Mouse (Mus musculus) hindbrain, embryonic 16.5 days (tissue): ENCODE measurements around the gene Ccdc34. TPM values are rescaled to one million over a fixed set of nuclear protein-coding genes. Genes with fewer than 3 reads are reported as not detected.

Experiments used
- ATAC-seq: fragments of 200-750 bp; cut with Nextera tagmentation; 2 replicates; pipeline ENCODE4 v1.8.0; 2017; ENCODE audit warnings: moderate TSS enrichment, moderate library complexity
- H3K27ac ChIP-seq: fragments of 300-500 bp; sonication (generic); 2 replicates; pipeline ENCODE4 v1.5.1; 2014; ENCODE audit warnings: low read depth, mild to moderate bottlenecking, control low read depth, low read length, moderate library complexity
- H3K27me3 ChIP-seq: fragments of 300-500 bp; sonication (generic); replicated peaks from 2 replicates; pipeline ENCODE4 v1.6.1; 2014; ENCODE audit warnings: low read length; ENCODE audit not compliant: control insufficient read depth, insufficient read depth
- H3K36me3 ChIP-seq: fragments of 300-500 bp; sonication (generic); 2 replicates; pipeline ENCODE4 v1.6.1; 2014; ENCODE audit warnings: mild to moderate bottlenecking, low read length, moderate library complexity, mixed read lengths; ENCODE audit not compliant: control insufficient read depth, insufficient read depth
- H3K4me1 ChIP-seq: fragments of 300-500 bp; sonication (generic); 2 replicates; pipeline ENCODE4 v1.6.1; 2014; ENCODE audit warnings: low read depth, low read length; ENCODE audit not compliant: control insufficient read depth, insufficient read depth
- H3K4me2 ChIP-seq: fragments of 300-500 bp; sonication (generic); 2 replicates; pipeline ENCODE4 v1.6.1; 2014; ENCODE audit warnings: mild to moderate bottlenecking, low read length, control low read depth, moderate library complexity
- H3K4me3 ChIP-seq: fragments of 300-500 bp; sonication (generic); 2 replicates; pipeline ENCODE4 v1.5.1; 2014; ENCODE audit warnings: mild to moderate bottlenecking, low read length, control low read depth, moderate library complexity
- H3K9ac ChIP-seq: fragments of 300-500 bp; sonication (generic); 2 replicates; pipeline ENCODE4 v1.6.1; 2014; ENCODE audit warnings: low read depth, mild to moderate bottlenecking, control low read depth, low read length, moderate library complexity
- H3K9me3 ChIP-seq: fragments of 300-500 bp; sonication (generic); 2 replicates; pipeline ENCODE4 v1.6.1; 2014; ENCODE audit warnings: mild to moderate bottlenecking, low read length, moderate library complexity; ENCODE audit not compliant: control insufficient read depth
- WGBS: fragments of 180-500 bp; shearing (Covaris S2); extraction: QIAGEN DNeasy Blood & Tissue Kit; methylation state at CpG from one replicate; pipeline ENCODE4 v1.1.7; 2014; 5-methylcytosine and 5-hydroxymethylcytosine counted together
- polyA plus RNA-seq: library from polyadenylated mRNA; unstranded; fragments of >200 nt; fragmentation: Nextera tagmentation; extraction: Ambion mirVana; gene quantifications from 2 replicates; pipeline ENCODE4 v1.2.1, GENCODE M21; 2015

Gene Ccdc34
- polyA plus RNA-seq, 1 experiment from 2014 or later = 27.7 TPM

DNA sequence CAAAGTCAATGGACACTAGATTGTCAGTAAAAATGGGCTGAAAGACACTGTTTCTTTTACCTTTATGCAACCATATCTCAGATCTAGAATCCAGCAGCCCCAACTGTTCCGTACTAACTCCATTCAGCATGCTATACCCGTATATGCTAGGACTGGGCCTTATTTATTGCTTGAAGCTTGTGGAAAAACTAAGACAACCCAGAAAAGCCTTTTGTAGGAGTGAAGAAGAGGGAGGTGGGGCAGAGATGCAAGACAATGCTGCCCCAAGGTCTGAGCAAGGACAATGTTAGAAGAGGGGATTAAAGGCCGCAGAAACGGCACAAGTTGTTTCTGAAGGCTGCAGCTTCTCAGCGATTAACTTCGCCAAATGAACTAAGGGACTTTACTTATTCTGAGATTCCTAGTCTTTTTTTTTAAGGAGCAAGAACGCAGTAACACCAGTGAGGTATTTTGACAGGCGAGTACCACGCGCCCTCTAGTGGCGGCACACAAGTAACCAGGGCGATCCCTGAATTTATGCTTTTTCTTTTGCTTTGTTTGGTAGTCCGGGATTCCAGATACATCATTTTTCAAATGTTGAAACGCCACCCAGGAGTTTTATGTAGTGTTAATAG, 187.2 kb downstream of the Ccdc34 start:
- peak; percentile 70; the same call in 1 of the 2 replicates for ATAC-seq
- Histone ChIP-seq H3K36me3 (no peaks in the 10 kb centered on the region), H3K9me3 (no peaks in the 10 kb centered on the region), H3K9ac (0 out of 2 replicates have a peak overlapping the region, but pooled peaks have one; percentile 41), H3K27ac (no peak overlapping the region), H3K4me2 (peak overlapping the region; percentile 41), H3K4me3 (no peak overlapping the region), H3K27me3 (no peaks in the 10 kb centered on the region), H3K4me1 (no peaks in the 10 kb centered on the region)
- 13% methylated on average over 14 of the region's 14 CpGs for WGBS

DNA sequence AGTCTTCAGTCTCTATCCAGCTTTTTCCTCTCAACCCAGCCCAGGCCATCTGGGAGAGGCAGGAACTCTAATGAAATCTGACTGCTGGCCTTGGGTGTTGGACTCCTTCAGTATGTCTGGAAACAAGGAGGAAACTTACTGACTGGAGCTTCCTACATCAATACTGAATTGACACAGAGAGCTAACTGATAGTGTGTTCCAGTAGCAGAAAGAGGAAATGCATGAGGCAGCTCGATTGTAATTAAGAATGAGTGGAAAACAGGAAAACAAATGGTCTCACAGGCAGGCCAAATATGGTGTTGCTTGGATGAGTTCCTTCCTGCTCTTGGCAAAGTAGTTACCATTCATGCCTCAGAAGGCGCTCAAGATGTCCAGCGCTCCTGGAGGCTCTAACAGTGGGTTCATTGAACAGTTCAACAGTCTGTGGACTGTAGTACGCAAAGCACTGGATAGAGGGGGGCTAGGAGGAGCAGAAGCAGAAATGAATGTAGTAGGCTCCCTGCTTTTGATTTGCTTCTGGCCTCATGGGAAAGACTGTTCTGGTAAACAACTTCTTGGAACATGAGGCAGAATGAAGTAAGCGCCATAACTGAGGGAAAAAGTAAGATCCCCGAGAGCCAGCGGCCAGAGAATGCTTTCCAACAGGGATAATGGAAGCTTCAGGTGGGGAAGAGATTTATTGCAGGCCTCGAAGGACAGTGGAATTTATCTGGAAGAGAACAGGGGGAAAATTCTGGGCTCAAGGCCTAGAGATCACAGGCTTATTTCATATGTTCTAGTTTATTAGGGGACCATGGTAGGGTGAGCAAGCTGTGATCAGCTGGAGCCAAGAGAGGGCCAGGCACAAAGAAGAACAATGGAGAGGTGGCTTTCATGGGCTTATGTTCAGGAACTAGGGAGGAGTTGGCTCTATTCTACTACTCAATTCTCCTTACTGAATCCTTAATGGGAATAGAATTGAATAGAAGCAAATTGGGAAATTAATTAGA, 193.2 kb downstream of the Ccdc34 start:
- 79% methylated on average over 8 of the region's 8 CpGs for WGBS
- Histone ChIP-seq H3K4me1 (no peaks in the 10 kb centered on the region), H3K4me2 (no peak overlapping the region), H3K9ac (no peak overlapping the region), H3K27me3 (no peaks in the 10 kb centered on the region), H3K27ac (peak overlapping the region; percentile 48), H3K9me3 (no peaks in the 10 kb centered on the region), H3K36me3 (no peaks in the 10 kb centered on the region), H3K4me3 (no peak overlapping the region)
- peak; percentile 97 for ATAC-seq

DNA sequence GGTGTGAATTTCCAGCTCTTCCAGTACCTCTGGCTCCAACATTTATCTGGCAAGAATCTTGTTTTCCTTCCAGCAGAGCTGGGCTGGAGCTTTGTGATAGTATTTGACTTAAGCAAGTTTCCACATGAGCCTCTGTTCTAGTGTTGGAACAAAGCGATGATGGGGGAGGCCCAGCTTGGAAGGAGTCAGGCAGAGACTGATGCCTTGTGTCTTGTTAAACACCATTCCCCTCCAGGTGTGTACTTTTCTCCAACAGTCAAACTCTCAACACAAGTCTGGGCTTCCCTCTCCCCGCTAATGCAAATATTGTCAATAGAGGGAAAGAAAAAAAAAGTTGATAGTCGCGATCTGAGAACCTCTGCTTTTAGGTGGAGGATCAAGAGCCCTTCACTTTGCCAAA, 196.7 kb downstream of the Ccdc34 start:
- Histone ChIP-seq H3K9me3 (no peaks in the 10 kb centered on the region), H3K36me3 (no peaks in the 10 kb centered on the region), H3K27ac (no peak overlapping the region), H3K4me3 (no peak overlapping the region), H3K9ac (no peak overlapping the region), H3K27me3 (no peaks in the 10 kb centered on the region), H3K4me1 (no peaks in the 10 kb centered on the region), H3K4me2 (no peak overlapping the region)
- ATAC-seq = no peak
- WGBS = 84% methylated on average over 4 of the region's 4 CpGs

DNA sequence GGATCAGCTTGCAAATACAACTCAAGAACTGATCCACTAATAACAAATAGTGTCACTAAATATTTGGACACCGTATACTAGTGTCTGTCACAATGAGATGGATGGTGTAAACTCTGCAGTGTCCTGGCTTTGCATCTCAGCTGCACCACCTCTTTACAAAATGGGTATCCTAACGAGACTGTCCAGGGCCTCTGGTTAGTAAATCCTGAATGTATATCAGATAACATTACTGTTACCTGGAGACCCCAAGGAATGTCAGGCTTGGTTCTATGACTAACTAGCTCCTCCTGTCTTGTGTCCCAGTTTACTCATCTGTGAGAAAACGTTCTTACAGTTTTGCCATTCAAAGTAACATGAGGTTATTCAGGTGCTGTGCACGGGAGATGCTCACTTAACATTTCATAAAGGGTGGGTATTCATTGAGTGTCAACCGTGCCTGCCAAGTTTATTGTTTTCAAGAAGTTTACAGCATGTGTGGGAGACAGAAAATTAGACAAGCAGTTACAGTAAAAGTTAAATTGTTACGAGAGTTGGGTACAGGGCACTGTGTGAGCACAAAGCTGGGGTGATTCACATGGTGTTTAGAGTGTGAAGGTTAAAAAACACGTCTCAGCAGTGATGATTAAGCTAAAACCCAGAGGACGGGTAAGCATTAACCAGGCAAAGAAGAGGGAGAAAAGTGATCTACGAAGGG, 197.5 kb downstream of the Ccdc34 start:
- no peak for ATAC-seq
- H3K4me1 ChIP-seq = no peaks in the 10 kb centered on the region
- no peak overlapping the region for H3K9ac ChIP-seq
- no peak overlapping the region for H3K4me2 ChIP-seq
- 56% methylated on average over 9 of the region's 9 CpGs for WGBS
- H3K9me3 ChIP-seq = no peaks in the 10 kb centered on the region
- H3K4me3 ChIP-seq = no peak overlapping the region
- H3K27me3 ChIP-seq = no peaks in the 10 kb centered on the region
- no peaks in the 10 kb centered on the region for H3K36me3 ChIP-seq
- no peak overlapping the region for H3K27ac ChIP-seq

DNA sequence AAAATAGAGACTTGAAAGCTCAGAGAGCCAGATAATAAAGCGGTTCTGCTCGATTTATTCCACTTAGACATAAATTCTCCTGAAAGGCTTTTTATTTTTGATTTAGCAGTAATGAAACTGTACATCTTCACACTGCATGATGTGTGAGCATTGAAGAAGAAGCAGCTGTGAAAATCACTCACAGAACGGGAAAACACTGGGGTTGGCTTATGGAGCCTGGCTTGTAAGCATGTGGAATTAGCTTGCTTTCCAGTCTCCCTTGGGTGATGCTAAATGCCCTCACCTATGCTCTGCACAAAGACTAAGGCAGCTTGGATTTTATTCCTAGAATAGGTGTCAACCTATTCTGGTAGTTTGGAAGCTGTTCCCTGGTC, 198.1 kb downstream of the Ccdc34 start:
- no peaks in the 10 kb centered on the region for H3K36me3 ChIP-seq
- H3K4me3 ChIP-seq = no peak overlapping the region
- H3K9ac ChIP-seq = no peak overlapping the region; the same call in 1 of the 2 replicates
- H3K27ac ChIP-seq = no peak overlapping the region
- H3K27me3 ChIP-seq = no peaks in the 10 kb centered on the region
- H3K4me1 ChIP-seq = no peaks in the 10 kb centered on the region
- H3K9me3 ChIP-seq = no peaks in the 10 kb centered on the region
- no peak for ATAC-seq
- WGBS = 68% methylated on average over 3 of the region's 3 CpGs
- no peak overlapping the region for H3K4me2 ChIP-seq

DNA sequence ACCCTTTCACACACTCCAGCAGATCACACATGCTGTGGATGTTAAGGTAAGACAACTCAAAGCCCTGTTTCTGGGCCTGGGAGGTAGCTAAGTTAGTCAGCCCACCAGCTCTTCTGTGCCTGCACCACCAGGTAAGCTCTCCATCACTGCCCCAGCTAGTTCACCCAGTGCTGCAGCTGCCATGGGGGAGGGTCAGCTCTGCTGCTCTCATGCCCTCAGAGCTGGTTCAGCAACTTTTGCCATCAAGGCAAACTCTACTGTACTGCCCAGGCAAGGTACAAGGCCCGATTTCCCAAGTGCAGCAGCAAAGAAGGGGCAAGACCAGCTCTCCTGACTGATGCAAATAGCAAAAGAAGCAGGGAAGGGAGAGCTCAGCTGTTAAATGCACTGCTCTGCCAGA, 202.9 kb downstream of the Ccdc34 start:
- Histone ChIP-seq H3K4me3 (no peak overlapping the region), H3K9ac (no peak overlapping the region), H3K27ac (no peak overlapping the region), H3K4me2 (no peak overlapping the region), H3K9me3 (no peaks in the 10 kb centered on the region), H3K27me3 (no peaks in the 10 kb centered on the region), H3K4me1 (no peaks in the 10 kb centered on the region), H3K36me3 (no peaks in the 10 kb centered on the region)
- WGBS = 80% methylated on average over 1 of the region's 1 CpGs
- no peak for ATAC-seq

DNA sequence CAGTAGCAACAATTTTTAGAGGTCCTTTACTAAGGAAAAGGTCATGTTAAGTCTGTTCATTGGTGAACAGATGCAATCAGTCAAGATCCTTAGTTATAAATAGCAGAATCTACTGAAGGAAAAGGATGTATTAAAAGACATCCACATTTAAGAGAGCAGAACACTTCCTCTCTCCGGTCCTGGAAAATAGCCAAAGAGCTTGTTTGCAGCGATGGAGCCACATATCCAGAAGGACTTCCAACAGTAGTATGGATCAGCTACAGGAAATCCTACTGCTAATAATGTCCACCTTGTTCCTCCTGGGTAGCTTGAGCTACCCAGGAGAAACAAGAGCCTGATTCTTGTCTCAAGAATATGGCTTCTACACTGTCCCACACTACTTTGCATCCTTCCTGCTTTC, 205.2 kb downstream of the Ccdc34 start:
- no peak for ATAC-seq
- 84% methylated on average over 2 of the region's 2 CpGs for WGBS
- Histone ChIP-seq H3K4me1 (no peaks in the 10 kb centered on the region), H3K27me3 (no peaks in the 10 kb centered on the region), H3K4me2 (no peak overlapping the region), H3K36me3 (no peaks in the 10 kb centered on the region), H3K9me3 (no peaks in the 10 kb centered on the region), H3K4me3 (no peak overlapping the region), H3K9ac (no peak overlapping the region), H3K27ac (no peak overlapping the region)
